ENCODE assay signal across 9 mouse cellular contexts in genomic region chr8:125570835-125571465, GRCm38 (mm10). TPM values are rescaled to one million over a fixed set of nuclear protein-coding genes. Genes with fewer than 3 reads are reported as not detected.
DNase-seq lines count a peak whose midpoint lies in the region; ATAC-seq lines count a peak whose summit lies in the region.
"Had no signal": no experiment of that assay in that cellular context is flagged by ENCODE, and none has a peak within 500 bp of the region (broad histone marks: within the 10 kb centered on the region; RNA-seq: fewer than 3 reads in every experiment).

No protein-coding gene starts in this region.

- H3K9ac ChIP-seq in hindbrain, embryonic 11.5 days (ENCODE audit: low read depth, low read length) = no peak overlapping the region
- no peak overlapping the region; the same call in 1 of the 2 replicates for H3K9ac ChIP-seq in hindbrain, embryonic 16.5 days (ENCODE audit: low read depth, low read length)
- no peak overlapping the region for H3K9ac ChIP-seq in lung, embryonic 16.5 days (ENCODE audit: low read length)

- H3K9me3 ChIP-seq in hindbrain, embryonic 11.5 days (ENCODE audit: control insufficient read depth, low read length) = no peaks in the 10 kb centered on the region
- H3K9me3 ChIP-seq in hindbrain, embryonic 16.5 days (ENCODE audit: control insufficient read depth, low read length) = no peaks in the 10 kb centered on the region
- H3K9me3 ChIP-seq in lung, embryonic 16.5 days (ENCODE audit: control insufficient read depth, low read length) = peaks cover 3% of the 10 kb centered on the region; the same call in 1 of the 2 replicates
- H3K9me3 ChIP-seq: embryonic facial prominence, embryonic 13.5 days had no signal

- no peaks in the 10 kb centered on the region for H3K4me1 ChIP-seq in hindbrain, embryonic 11.5 days (replicated peaks; ENCODE audit: control insufficient read depth, insufficient read depth, low read length)
- peaks cover 28% of the 10 kb centered on the region for H3K4me1 ChIP-seq in hindbrain, embryonic 16.5 days (ENCODE audit: control insufficient read depth, insufficient read depth, low read depth, low read length)
- H3K4me1 ChIP-seq in lung, embryonic 16.5 days (replicated peaks; ENCODE audit: control insufficient read depth, insufficient read depth, low read length) = peaks cover 25% of the 10 kb centered on the region

- no peak overlapping the region for H3K4me3 ChIP-seq in hindbrain, embryonic 11.5 days (ENCODE audit: low read depth, low read length)
- no peak overlapping the region for H3K4me3 ChIP-seq in hindbrain, embryonic 16.5 days (ENCODE audit: low read length)
- H3K4me3 ChIP-seq in lung, embryonic 16.5 days (ENCODE audit: low read length) = peak overlapping the region; percentile 83; the same call in 1 of the 2 replicates

- no peaks in the 10 kb centered on the region for H3K36me3 ChIP-seq in hindbrain, embryonic 11.5 days (ENCODE audit: control insufficient read depth, insufficient read depth, low read length)
- no peaks in the 10 kb centered on the region for H3K36me3 ChIP-seq in hindbrain, embryonic 16.5 days (ENCODE audit: control insufficient read depth, insufficient read depth, low read length)
- no peaks in the 10 kb centered on the region for H3K36me3 ChIP-seq in lung, embryonic 16.5 days (ENCODE audit: control insufficient read depth, insufficient read depth, low read length)
- H3K36me3 ChIP-seq: embryonic facial prominence, embryonic 13.5 days had no signal

- peak; percentile 56 for DNase-seq in hindbrain, embryonic 11.5 days (ENCODE audit: low spot score)
- peak; percentile 96 for DNase-seq in ES-CJ7 (ENCODE audit: low read depth, low spot score)
- DNase-seq in cerebellum, adult 9-11 months = peak; percentile 56
- peak; percentile 79 for DNase-seq in induced T-regulatory cell, adult 2 months (ENCODE audit: low read depth)
- peak; percentile 57 for DNase-seq in thymus, postnatal 14 days
- no peak for DNase-seq in frontal cortex, postnatal 25 days (ENCODE audit: low spot score in 2 of 2)

- no peak overlapping the region for H3K27ac ChIP-seq in hindbrain, embryonic 11.5 days (ENCODE audit: low read depth, low read length)
- no peak overlapping the region for H3K27ac ChIP-seq in hindbrain, embryonic 16.5 days (ENCODE audit: low read depth, low read length)
- H3K27ac ChIP-seq in lung, embryonic 16.5 days (ENCODE audit: low read length) = no peak overlapping the region
- H3K27ac ChIP-seq: embryonic facial prominence, embryonic 13.5 days had no signal

- no peak for ATAC-seq in hindbrain, embryonic 11.5 days (ENCODE audit: low FRiP score)
- no peak for ATAC-seq in hindbrain, embryonic 16.5 days
- no peak for ATAC-seq in lung, embryonic 16.5 days (ENCODE audit: low read depth)

- 68% methylated on average over 12 of the region's 12 CpGs for WGBS in hindbrain, embryonic 11.5 days
- WGBS in hindbrain, embryonic 16.5 days = 71% methylated on average over 12 of the region's 12 CpGs
- 57% methylated on average over 12 of the region's 12 CpGs for WGBS in lung, embryonic 16.5 days

- no peaks in the 10 kb centered on the region for H3K27me3 ChIP-seq in hindbrain, embryonic 11.5 days (ENCODE audit: control insufficient read depth, insufficient read depth, low read length)
- H3K27me3 ChIP-seq in hindbrain, embryonic 16.5 days (replicated peaks; ENCODE audit: control insufficient read depth, insufficient read depth, low read length) = no peaks in the 10 kb centered on the region
- H3K27me3 ChIP-seq in lung, embryonic 16.5 days (ENCODE audit: control insufficient read depth, insufficient read depth, low read depth, low read length) = no peaks in the 10 kb centered on the region

- no peak overlapping the region for H3K4me2 ChIP-seq in hindbrain, embryonic 11.5 days (replicated peaks; ENCODE audit: low read depth, low read length)
- no peak overlapping the region; the same call in 1 of the 2 replicates for H3K4me2 ChIP-seq in hindbrain, embryonic 16.5 days (ENCODE audit: low read length)
- H3K4me2 ChIP-seq in lung, embryonic 16.5 days (ENCODE audit: low read depth, low read length) = peak overlapping the region; percentile 76

RNA-seq across cellular contexts. Expression of gene Sipa1l2, which starts 1.3 kb away (rescaled TPM):
- 12.2 and 12.9 TPM in 2 replicates for polyA plus RNA-seq in hindbrain, embryonic 11.5 days (2014; fragmentation: Nextera tagmentation; extraction: Ambion mirVana)
- 15.9 and 20.5 TPM in 2 replicates for polyA plus RNA-seq in hindbrain, embryonic 16.5 days (2015; fragmentation: Nextera tagmentation; extraction: Ambion mirVana)
- 13.3 and 14.2 TPM in 2 replicates for polyA plus RNA-seq in lung, embryonic 16.5 days (2015; fragmentation: Nextera tagmentation; extraction: Ambion mirVana)

Comparison
In these comparisons a context has a peak if more than half of its experiments do, and no peak if none do; other contexts are left out.
1. DNase-seq: peak in hindbrain, embryonic 11.5 days (single experiment), ES-CJ7 (single experiment), cerebellum, adult 9-11 months (single experiment), induced T-regulatory cell, adult 2 months (single experiment) and thymus, postnatal 14 days (single experiment); none in frontal cortex, postnatal 25 days (0 of 2).